Mouse (Mus musculus) spleen, embryonic (tissue): Measurements from ENCODE around the gene 4931414P19Rik.

Experiments used
- CTCF ChIA-PET: fragments of 350-600 bp; sonication (Branson Sonifier 250); formaldehyde crosslinking; loops from one replicate; lab custom pipeline; 2022; lab: Charles Lee

The 4931414P19Rik gene

DNA sequence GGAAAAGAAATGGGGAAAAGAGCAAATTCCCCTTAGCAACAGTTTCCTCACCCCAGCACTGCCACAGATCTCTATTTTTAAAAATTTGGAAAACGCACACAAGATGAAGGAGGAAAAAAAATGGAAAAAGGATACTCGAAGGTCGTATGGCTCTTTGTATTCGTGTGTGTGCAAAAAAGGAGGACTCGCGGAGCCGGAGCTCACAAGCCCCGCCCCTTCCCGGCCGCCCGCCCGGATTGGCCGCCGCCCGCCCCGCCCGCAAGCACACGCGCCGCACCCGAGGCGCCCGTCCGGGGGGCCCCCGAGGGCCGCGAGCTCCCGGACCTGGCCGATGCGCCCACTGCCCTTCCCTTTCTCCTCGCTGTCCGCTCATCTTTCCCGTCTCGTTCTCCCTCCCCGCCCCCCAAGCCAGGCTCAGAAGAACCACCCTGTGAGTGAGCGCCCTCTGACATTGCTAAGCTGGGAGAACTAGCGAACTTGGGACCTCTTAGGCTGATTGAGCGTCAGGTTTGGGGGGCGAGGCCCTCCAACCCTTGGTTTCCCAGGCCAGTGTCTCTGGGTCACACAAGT lies at the start of gene 4931414P19Rik:
Gene 4931414P19Rik (minus strand): TSS at position 242 of the 570 bp plus-strand sequence.
- CTCF ChIA-PET, result no interaction called here

DNA sequence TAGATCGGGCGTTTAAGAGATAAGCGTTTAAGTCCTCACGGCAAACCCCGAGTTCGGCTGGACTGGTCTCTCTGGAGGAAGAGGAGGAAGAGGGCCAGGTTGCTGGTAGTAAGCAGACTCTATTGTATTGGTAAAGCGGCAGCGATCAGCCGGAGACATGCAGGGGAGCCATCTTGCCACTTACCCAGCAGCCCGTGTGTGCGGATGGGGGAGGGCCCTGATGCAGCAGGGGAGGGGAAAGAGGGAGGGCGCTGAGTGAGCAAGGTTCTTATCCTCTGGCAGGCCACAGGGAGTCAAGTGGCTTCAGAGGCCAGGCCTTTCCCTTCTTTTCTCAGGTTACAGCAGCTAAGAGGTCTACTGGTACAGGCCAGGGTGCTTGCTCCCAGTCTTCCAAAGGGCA lies 47.7 kb upstream of the 4931414P19Rik start:
- CTCF ChIA-PET, result interaction anchor here (0.6 kb wide), 1 partner anchor 21 kb away, joined by 3 read pairs; no protein-coding TSS in a partner anchor

DNA sequence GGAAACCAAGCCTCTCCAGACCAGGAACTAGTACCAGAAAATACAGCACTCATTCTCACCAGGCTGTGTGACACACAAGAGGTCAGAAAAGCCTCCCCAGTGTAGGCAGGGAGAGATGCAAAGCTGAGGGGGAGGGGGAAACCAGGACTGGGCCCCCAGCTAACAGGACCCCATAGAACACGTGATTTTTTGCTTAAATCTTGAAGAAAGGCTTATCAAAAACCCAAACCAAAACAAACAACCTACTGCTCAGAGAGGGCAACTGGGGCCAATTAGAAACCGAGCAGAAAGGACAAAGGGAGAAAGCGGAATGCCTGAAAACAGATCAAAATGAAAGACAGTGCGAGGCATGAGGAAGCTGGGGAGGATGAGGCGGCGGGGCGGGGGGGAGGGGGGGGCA lies 47.0 kb upstream of the 4931414P19Rik start:
- CTCF ChIA-PET, result no interaction called here

DNA sequence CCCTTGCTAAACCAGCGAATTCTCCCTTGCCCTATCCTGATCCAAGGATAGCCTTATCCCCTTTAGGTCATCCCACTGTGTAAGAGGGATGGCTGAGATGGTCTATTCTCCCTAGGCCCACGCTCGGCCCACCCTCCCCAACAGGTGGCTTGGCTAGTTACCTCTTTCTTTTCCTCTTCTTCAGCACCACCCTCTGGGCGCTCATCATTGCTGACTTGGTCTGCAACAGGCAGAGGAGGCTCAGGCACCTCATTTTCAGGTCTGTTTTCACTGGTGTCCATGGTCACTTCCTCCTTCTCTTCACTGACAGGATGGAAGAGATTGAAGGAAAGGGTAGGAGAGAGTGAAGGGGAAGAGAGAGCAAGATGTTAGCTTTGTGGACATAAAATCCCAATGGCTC lies 45.8 kb upstream of the 4931414P19Rik start:
- CTCF ChIA-PET, result interaction anchor here (0.6 to 1.4 kb wide), 2 partner anchors 32 to 230 kb away, joined by 3 read pairs; no protein-coding TSS in a partner anchor

DNA sequence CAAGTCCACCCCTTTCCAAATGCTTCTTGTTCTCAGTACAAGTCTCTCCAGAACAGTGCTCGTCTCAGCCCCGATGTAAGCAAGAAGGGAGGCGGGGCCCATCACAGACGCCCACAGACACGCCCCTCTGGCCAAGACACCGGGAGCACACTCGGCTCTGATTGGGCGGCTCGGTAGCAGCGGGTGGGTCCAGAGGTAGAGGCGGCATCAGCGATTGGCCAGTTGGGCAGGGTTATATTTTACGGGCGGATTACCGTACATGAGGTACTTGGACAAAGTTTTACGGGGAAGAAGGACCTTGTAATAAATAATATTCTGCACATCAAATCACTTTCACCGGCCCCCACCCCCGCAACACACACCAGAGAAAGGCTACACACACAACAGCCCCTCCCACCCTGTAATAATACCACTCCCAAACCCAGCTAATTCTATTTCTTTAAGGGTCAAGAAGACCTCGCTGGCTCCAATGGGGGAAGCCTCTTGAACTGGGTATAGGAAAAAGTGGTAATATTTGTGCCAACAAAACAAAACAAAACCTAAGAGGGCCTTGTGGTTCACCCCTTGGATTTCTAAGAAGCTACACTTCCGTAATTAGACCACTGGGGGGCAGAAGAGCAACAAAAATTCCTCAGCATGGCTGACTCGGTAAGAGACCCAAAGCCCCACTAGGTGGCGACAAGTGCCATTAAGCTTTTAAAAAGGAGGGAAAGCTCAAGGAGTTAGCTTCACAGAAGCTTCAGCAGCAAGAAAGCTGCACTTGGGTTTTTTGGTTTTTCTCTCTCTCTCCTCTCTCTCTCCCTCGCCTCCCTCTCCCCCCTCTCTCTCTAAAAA lies 45.0 kb upstream of the 4931414P19Rik start:
- CTCF ChIA-PET, result interaction anchor here (0.6 to 1.4 kb wide), 2 partner anchors 33 to 186 kb away, joined by 3 to 4 read pairs; no protein-coding TSS in a partner anchor

DNA sequence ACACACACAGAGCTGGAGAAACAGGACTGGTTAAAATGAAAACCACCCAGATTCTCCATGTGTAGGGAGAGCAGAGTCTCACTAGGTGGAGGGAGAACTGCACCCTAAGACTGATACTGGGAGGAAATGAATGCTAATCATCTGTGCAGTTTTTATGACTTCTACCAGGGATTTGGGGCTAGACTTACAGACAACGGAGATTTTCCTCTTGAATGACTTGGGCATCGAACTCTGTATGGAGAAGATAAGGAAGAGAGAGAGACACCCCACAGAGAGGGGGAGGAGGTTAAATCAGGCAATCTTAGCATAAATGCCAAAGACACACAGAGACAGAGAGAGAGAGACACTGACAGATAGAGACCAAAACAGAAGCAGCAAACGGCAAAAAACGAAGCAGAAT lies 42.1 kb upstream of the 4931414P19Rik start:
- CTCF ChIA-PET, result interaction anchor here (1.2 kb wide), 2 partner anchors 12 to 70 kb away, joined by 3 read pairs; partner anchors contain the start of gene Ajuba

DNA sequence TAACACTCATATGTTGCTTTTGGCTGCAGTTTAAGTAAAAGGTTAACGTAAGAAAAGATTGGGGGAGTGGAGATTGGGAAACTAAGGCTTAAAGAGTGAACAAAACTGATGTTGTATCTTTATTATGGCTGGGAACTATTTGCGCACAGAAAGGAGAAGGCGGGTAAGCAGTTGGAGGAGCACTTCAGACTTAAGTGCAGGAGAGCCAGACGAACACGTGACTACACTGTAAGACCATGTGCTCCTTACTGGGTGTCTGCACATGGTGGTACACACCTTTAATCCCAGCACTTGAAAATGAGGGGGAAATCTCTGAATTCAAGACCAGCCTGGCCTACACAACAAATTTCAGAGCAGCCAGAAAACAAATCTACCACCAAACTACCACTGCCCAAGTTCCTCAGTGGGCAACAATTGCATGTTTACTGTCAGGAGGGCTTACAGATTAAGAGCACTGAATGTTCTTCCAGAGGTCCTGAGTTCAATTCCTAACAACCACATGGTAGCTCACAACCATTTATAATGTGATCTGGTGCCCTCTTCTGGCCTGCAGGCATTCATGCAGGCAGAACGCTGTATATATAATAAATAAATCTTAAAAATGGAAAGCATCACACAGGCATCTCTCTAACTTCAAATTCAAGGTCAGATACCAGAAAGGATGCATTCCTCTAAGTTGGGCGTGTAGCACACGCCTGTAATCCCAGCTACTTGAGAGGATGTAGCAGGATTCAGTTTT lies 41.3 kb upstream of the 4931414P19Rik start:
- CTCF ChIA-PET, result no interaction called here

DNA sequence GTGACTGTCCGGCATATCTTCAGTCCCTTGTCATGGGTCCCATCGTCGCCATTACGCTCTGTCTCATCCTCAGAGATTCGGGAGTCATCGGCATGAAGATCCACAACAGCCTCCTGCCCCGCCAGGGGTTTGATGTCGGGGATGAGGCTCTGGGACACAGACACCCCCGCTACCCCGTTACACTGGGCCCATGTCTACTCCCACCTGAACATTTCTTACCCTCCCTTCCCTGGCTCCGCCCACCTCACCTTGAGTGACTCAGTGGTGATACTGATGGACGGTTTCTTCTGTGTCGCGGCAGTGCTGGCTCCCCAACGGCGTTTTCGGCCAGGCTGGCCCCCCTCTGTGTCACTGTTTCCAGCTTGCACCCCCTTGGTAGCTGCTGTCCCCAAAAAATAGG lies 40.7 kb upstream of the 4931414P19Rik start:
- CTCF ChIA-PET, result interaction anchor here (0.5 kb wide), 1 partner anchor 34 kb away, joined by 5 read pairs; no protein-coding TSS in a partner anchor

DNA sequence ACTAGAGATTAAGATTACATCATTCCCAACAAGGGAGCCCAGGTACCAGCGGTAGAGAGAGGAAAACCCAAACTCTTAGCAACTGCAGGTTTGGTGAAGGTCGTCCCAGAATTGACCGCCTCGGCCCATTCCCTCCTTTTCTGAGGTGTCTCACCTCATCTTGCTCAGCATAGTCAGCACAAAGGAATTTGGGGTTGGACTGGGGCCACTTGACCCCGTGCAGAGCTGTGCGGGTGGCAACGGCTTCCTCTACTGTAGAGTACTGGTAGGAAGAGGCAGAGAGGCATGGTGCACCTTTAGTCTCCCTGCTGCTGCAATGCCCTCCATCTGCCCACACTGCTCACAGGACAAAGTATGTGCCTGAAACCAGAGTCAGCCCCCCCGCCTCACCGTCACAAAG lies 38.5 kb upstream of the 4931414P19Rik start:
- CTCF ChIA-PET, result no interaction called here

DNA sequence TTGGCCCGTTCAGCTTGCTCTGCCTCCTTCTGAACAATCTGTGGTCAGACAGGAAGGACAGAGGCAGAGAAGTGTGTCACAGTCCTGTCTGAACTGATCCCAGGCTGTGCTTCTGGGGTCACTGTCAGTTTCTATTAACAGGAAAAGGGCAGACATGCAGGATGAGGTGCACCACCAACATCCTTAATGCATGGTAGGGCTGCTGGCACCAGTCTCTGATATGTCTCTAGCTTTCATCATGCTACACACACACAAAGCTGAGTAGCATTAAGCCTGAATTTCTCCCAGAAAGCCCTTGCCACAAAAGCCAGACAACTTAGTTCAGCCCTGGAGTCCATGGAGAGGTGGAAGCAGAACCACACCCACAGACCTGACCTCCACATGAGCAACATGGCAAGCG lies 37.2 kb upstream of the 4931414P19Rik start:
- CTCF ChIA-PET, result no interaction called here

DNA sequence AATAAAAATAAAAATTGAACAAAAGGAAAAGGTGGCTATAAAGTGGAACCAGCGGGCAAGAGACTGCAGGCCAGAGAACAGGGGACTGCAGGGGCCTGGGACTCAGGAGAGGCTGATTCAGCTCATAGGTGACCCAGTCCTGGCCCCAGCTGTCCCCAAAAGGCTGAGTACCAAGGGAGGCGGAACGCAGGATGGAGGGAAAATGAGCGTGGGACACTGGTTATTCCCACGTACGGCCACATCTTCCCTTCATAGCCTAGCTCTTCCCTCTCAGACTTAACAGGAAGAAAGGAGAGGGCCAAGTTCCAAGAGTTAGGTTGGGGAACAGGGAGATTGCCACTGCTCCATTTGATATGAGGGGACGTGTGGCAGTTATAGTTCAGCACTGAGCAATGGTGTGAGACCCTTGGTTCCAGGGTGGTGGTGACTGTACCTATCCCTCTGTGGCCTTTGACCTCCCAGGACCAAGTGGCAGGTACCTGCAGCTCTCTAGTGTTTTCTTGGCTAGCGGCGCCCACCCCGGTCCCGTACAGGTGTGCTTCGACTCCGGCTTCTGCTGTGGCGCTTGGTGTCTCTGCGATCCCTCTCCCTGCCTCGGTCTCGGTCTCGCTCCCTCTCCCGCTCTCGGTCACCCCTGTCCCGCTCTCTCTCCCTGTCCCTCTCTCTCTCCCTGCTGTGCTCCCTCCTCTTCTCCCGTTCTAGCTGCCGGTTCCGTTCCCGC lies 36.6 kb upstream of the 4931414P19Rik start:
- CTCF ChIA-PET, result interaction anchor here (0.6 to 1.0 kb wide), 2 partner anchors 23 to 150 kb away, joined by 3 to 7 read pairs; no protein-coding TSS in a partner anchor

DNA sequence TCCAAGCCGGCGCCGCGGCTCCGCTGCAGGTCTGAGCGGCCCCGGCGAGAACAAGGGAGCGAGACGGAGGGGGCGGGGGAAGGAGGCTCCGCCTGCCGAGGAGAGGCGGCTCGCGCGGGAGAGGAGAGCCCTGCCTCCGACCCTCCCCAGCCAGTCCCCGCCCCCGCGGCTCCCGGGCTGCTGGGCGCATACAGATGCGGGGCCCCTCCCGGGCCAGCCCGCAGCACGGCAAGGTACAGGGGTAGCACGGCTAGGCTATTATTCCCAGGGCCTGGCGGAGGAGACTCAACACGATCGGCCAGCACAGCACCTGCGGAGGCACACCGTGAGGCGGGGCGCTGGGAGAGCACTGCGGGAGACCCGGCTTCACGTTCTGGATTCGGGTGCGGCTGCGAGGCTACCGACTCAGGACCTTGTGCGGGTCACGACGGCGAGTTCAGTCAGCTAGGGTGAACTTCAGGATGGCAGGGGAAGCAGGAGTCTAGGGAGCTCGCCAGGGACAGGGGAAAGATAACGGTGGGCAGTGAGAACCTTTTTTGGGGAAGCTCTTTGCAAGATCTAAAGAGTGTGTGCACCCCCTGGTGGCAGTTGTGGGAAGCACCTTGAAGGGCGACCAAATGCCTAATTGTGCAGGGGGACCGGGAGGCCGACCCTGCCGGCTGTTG lies 35.6 kb upstream of the 4931414P19Rik start, which contains the start of gene Cdh24:
Gene Cdh24 (minus strand): TSS at position 60 of the 665 bp plus-strand sequence.
- CTCF ChIA-PET, result interaction anchor here (0.6 to 1.0 kb wide), 2 partner anchors 22 to 151 kb away, joined by 3 to 7 read pairs; no protein-coding TSS in a partner anchor

DNA sequence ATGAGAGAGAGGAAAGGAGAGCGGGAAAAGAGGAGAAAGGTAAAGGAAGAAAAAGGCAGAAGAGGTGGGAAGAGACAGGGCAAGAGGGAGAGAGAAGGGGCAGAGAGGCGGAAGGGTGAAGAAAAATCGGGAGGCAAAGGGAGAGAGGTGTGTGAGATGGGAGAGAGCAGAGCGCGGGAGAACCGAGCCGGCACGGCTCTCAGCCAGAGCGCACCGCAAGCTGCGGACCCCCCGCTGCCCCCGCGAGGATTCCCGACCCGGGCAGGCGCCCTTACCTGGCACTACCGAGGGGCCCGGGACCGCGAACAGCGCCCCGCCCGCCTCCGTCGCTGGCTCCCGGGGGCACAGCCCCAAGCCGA lies 35.1 kb upstream of the 4931414P19Rik start, which contains the start of gene Gm17606:
Gene Gm17606 (plus strand): TSS at position 7 of the 359 bp plus-strand sequence.
- CTCF ChIA-PET, result interaction anchor here (0.7 kb wide), 1 partner anchor 72 kb away, joined by 18 read pairs; no protein-coding TSS in a partner anchor

DNA sequence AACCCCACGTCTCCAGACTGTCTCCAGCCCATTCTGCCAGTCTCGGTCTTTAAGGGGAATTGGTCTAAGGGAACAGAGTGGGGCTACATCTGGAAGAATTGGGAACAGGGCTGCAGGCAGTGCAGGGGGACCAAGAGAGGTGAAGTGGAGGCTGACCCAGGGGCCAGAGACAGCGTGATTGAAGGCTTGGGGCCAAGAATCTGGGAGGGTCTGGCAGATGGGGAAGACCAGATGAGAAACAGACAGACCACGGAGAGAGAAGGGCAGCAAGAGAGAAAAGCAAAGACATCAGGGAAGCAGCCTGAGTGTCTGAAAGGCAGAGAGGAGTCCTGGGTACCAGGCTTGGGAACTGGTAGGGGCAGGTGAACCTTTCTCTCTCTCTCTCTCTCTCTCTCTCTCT lies 34.3 kb upstream of the 4931414P19Rik start:
- CTCF ChIA-PET, result interaction anchor here (0.7 kb wide), 1 partner anchor 71 kb away, joined by 18 read pairs; no protein-coding TSS in a partner anchor

DNA sequence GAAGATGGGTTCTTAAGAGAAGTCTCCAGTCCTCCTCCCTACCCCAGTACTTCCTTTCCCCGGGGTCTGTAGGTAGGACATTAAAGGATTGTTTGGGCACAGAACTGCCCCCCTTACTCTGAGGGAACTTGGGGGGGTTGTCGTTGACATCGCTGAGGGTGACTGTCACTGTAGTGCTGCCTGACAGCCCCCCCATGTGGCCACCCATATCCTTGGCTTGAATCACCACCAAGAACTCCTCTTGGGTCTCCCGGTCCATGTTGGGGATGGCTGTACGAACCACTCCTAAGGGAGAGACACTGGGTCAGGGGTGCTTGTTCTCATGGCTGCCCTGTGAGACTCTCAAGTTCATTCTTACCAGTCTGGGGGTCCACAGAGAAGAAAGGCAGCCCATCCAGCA lies 32.4 kb upstream of the 4931414P19Rik start:
- CTCF ChIA-PET, result no interaction called here

DNA sequence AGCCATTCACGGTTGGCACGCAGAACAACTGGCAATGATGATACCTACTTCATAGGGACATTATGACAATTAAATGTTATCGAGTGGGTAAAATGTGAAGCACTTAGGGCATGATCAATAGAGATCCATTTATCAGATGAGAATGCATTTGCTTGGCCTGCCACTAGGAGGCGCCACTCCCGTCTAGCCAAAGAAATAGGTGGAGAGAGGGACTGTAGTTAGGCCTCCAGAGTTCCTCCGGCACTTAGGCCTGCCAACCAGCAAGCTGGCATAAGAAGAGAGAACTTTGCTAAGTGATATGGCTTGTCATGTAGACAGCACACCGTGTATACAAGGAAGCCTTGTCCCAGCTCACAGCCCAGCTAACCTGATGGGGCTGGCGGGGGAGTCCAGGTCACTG lies 31.2 kb upstream of the 4931414P19Rik start:
- CTCF ChIA-PET, result interaction anchor here (0.7 kb wide), 1 partner anchor 99 kb away, joined by 3 read pairs; no protein-coding TSS in a partner anchor

DNA sequence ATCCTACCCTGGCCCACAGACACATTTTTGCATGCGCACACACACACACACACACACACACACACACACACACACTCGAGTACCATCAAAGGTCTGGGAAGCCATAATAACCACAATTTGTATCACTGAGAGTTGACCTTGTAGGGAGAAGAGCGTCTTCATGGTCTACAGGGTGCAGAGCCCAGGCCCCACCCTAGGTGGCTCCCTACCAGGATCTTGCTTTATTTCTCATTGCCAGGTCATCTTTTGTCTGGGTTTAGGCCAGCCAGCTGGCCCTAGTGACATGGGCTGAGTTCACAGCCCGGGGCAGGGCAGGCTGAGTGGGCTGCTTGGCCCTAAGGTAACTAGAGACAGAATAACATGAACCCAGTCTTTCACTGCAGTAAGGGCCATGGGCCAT lies 28.4 kb upstream of the 4931414P19Rik start:
- CTCF ChIA-PET, result no interaction called here

DNA sequence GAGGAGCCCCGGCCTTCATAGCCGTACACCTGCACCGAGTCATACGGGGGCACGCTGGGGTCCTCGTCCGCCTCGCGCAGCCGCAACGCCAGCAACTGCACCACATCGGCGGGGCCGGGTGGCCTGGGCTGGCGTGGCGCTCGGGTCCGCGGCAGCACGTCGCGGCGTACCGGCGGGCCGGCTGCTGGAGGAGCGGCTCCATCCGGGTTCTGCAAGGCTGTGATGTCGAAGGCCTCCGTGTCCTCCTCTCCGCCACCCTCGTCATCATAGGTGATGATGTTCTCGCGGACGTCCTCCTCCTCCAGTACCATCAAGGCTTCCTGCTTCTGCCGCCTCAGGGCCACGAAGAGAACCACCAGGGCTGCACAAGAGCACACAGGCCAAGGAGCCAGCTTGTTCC lies 26.5 kb upstream of the 4931414P19Rik start:
- CTCF ChIA-PET, result no interaction called here

DNA sequence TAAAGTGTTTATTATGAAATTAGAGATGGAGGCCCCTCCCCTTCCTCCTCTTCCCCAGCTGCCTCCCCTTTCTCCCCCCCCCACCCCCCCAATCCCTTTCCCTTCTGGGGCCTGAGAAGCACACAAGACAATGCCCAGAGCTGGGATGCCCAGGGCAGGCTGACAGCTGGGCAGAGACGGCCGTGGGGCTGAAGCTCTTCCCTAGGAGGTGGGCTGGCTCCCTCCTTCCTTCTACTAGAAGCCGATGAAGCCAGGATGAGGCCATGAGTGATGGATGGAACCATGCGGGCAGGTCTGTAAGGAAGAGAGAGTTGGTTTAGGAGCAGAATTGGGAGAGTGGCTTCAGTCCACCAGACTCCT lies 25.4 kb upstream of the 4931414P19Rik start:
- CTCF ChIA-PET, result interaction anchor here (0.6 kb wide), 1 partner anchor 271 kb away, joined by 4 read pairs; no protein-coding TSS in a partner anchor
